Mouse (Mus musculus): ENCODE data around the gene Fgfr2. TPM values are rescaled to one million over a fixed set of nuclear protein-coding genes. Genes with fewer than 3 reads are reported as not detected.

Fgfr2 gene
- polyA plus RNA-seq, 1 experiment from 2014 or later: 93.6 TPM

DNA sequence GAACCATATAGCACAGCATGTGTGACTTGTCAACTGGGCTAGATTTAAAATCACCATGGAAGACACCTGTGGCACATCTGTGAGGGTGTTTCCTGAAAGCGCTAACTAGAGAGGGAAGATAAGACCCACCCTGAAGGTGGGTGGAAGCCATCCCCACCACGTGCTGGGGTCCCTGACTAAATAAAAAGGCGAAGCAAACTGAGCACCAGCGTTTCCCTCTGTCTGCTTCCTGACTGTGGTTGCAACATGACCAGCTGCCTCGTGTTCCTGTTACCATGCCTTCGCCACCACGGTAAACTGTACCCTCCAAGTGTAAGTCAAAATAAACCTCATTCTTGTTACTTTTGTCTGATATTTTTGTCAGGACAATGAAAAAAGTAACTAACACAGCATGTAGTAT is 819.2 kb downstream of the Fgfr2 start:
- Histone ChIP-seq H3K4me3 (ENCODE audit: low read depth, low read length) (no peak overlapping the region), H3K36me3 (ENCODE audit: control insufficient read depth, insufficient read depth, low read length) (no peaks in the 10 kb centered on the region), H3K9me3 (ENCODE audit: control insufficient read depth, low read length) (no peaks in the 10 kb centered on the region), H3K27me3 (ENCODE audit: control insufficient read depth, insufficient read depth, low read length) (no peaks in the 10 kb centered on the region), H3K4me1 (replicated peaks; ENCODE audit: control insufficient read depth, insufficient read depth, low read length) (no peaks in the 10 kb centered on the region), H3K4me2 (ENCODE audit: low read depth, low read length, severe bottlenecking) (no peak overlapping the region), H3K9ac (ENCODE audit: low read length) (no peak overlapping the region), H3K27ac (ENCODE audit: low read depth, low read length) (no peak overlapping the region)
- 87% methylated on average over 7 of the region's 7 CpGs for WGBS
- DNase-seq (ENCODE audit: low spot score) (no peak), ATAC-seq (replicated peaks; ENCODE audit: low FRiP score) (no peak)

DNA sequence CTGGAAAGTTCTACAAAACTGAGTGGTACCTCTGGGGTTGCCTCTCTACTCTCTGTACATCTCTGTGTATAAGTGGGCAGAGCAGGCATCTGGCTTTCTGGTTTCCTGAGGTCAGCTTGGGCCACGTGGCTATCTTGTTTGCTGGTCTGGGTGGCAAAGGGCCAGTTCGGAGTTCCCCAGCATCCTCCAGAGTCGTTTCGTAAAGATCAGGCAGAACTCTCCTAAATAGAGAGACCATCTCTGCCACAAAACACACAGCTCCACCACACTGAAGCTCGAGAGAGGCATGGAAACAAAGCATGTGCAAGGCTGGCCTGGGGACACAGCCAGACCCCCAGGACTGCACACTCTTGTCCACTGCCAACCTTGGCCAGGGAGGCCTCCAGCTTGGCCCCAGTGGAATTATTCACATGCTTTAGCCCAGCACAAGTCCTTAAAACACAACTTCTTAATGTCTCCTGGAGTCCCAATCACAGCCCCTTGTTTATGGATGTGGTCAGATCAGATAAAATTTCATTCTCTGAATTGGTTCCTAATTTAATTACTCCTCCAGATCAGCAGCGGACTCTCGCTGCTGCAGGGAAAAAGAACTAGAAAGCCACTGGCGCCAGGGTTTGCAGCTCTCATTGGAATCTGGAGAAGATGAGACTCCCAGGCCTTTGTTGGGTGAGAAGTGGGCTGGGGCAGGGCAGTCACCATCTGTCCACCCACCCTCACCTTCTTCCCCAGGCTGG is 820.5 kb downstream of the Fgfr2 start:
- H3K27me3 ChIP-seq (ENCODE audit: control insufficient read depth, insufficient read depth, low read length): no peaks in the 10 kb centered on the region
- DNase-seq (ENCODE audit: low spot score) (no peak), ATAC-seq (replicated peaks; ENCODE audit: low FRiP score) (no peak)
- no peaks in the 10 kb centered on the region for H3K4me1 ChIP-seq (replicated peaks; ENCODE audit: control insufficient read depth, insufficient read depth, low read length)
- H3K4me2 ChIP-seq (ENCODE audit: low read depth, low read length, severe bottlenecking): no peak overlapping the region
- H3K4me3 ChIP-seq (ENCODE audit: low read depth, low read length): no peak overlapping the region
- H3K36me3 ChIP-seq (ENCODE audit: control insufficient read depth, insufficient read depth, low read length): no peaks in the 10 kb centered on the region
- WGBS: 84% methylated on average over 8 of the region's 8 CpGs
- H3K27ac ChIP-seq (ENCODE audit: low read depth, low read length): no peak overlapping the region
- H3K9ac ChIP-seq (ENCODE audit: low read length): no peak overlapping the region
- no peaks in the 10 kb centered on the region for H3K9me3 ChIP-seq (ENCODE audit: control insufficient read depth, low read length)

DNA sequence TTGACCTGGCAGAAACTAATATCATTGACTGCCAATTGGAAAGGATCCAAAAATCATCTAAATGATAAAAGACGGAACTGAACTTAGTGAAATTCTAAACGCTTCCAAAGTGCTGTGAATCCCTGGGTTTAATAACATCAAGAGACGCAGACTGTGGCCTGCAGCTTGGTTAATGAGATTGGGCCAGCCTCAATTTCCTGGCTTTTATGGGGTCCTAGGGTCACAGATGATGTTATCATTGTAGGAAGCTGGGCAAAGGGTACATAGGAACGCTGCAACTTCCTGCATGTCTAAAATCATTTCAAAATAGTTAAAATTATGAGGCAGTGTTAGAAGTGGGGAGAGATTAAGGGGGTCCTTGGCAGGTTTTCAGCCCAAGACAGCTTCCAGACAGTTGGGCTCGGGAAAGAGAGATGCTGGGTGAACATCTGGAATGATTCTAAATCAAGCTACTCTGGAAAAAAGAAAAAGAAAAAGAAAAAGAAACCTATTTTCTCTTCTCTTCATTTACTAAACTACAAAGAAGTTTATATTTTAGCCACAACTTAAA is 823.4 kb downstream of the Fgfr2 start:
- DNase-seq (ENCODE audit: low spot score): no peak

DNA sequence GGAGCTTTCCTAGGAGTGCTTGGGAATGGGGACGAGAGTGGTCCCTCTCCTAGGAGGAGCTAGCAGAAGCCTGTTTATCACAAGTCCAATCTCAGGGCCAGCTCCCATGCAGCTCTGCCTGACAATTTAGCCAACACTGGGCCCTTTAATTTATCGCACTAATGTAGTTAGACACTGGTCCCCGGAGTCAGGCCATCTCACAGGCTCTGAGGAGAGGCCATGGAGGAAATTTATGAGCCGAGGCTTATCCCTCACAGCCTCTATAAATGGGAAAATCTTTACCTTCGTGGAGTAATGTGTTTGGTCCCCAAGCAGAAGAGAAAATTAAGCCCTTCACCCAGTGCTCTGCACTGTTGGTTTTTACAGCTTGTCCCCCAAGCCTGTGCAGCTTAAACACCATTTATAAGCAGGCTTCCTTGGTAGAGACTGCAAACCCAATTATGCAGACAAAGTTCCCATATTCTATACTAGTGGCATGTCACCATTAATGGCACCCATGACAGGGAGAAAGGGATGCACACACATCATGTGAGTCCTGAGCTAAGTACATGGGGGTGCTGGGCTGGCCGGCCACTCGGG is 824.6 kb downstream of the Fgfr2 start:
- DNase-seq (ENCODE audit: low spot score): no peak
- Histone ChIP-seq H3K27ac (ENCODE audit: low read depth, low read length) (no peak overlapping the region), H3K36me3 (ENCODE audit: control insufficient read depth, insufficient read depth, low read length) (no peaks in the 10 kb centered on the region), H3K27me3 (ENCODE audit: control insufficient read depth, insufficient read depth, low read length) (no peaks in the 10 kb centered on the region), H3K9me3 (ENCODE audit: control insufficient read depth, low read length) (no peaks in the 10 kb centered on the region), H3K4me2 (ENCODE audit: low read depth, low read length, severe bottlenecking) (no peak overlapping the region), H3K4me3 (ENCODE audit: low read depth, low read length) (no peak overlapping the region), H3K9ac (ENCODE audit: low read length) (no peak overlapping the region), H3K4me1 (replicated peaks; ENCODE audit: control insufficient read depth, insufficient read depth, low read length) (no peaks in the 10 kb centered on the region)
- no peak for ATAC-seq (replicated peaks; ENCODE audit: low FRiP score)
- 87% methylated on average over 7 of the region's 7 CpGs for WGBS

More for the DNA sequence above, 823.4 kb downstream of the Fgfr2 start:
- Histone ChIP-seq H3K36me3 (ENCODE audit: control insufficient read depth, insufficient read depth, low read length) (no peaks in the 10 kb centered on the region), H3K27me3 (ENCODE audit: control insufficient read depth, insufficient read depth, low read length) (no peaks in the 10 kb centered on the region), H3K9me3 (ENCODE audit: control insufficient read depth, low read length) (no peaks in the 10 kb centered on the region), H3K4me2 (ENCODE audit: low read depth, low read length, severe bottlenecking) (no peak overlapping the region), H3K4me3 (ENCODE audit: low read depth, low read length) (no peak overlapping the region), H3K4me1 (replicated peaks; ENCODE audit: control insufficient read depth, insufficient read depth, low read length) (no peaks in the 10 kb centered on the region), H3K27ac (ENCODE audit: low read depth, low read length) (no peak overlapping the region), H3K9ac (ENCODE audit: low read length) (no peak overlapping the region)
- WGBS: 80% methylated on average over 5 of the region's 5 CpGs
- no peak for ATAC-seq (replicated peaks; ENCODE audit: low FRiP score)

DNA sequence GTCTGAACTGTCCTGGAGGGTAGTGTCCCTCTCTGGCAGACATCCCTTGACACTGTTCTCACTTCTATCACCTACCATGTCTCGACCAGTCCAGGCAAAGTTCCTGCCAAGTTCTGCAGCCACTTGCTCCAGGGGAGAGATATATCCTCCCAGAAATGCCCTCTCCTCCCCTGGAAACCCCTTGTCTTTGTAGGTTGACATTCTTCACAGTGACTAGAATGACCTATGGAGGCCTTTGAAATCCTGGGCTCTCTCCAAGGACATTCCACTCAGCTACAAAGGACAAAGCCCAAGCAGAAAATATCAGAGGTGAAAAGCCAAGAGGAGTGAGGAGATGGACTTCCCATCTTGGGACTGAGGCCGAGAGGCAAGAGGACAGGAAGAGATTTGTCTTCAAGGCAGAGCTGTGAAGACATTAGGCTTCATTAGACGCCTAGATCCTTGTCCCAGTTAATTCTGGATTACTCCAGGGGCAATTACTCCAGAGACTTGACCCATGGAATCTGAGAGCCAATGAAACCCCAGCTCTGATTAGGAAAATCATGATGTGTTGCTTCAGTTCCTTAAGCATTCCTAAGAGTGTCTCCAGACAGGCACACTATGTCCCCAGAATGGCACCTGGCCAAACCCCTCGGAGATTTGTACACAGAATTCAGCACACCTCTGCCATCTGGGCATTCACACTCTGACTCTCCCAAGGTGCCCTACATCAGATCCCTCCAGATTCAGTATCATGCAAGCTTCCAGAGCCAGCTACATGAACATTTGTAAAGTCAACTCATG is 826.3 kb downstream of the Fgfr2 start:
- Histone ChIP-seq H3K4me2 (ENCODE audit: low read depth, low read length, severe bottlenecking) (no peak overlapping the region), H3K27me3 (ENCODE audit: control insufficient read depth, insufficient read depth, low read length) (no peaks in the 10 kb centered on the region), H3K4me1 (replicated peaks; ENCODE audit: control insufficient read depth, insufficient read depth, low read length) (no peaks in the 10 kb centered on the region), H3K36me3 (ENCODE audit: control insufficient read depth, insufficient read depth, low read length) (no peaks in the 10 kb centered on the region), H3K27ac (ENCODE audit: low read depth, low read length) (no peak overlapping the region), H3K9ac (ENCODE audit: low read length) (no peak overlapping the region), H3K9me3 (ENCODE audit: control insufficient read depth, low read length) (no peaks in the 10 kb centered on the region), H3K4me3 (ENCODE audit: low read depth, low read length) (no peak overlapping the region)
- ATAC-seq (replicated peaks; ENCODE audit: low FRiP score): no peak
- 84% methylated on average over 4 of the region's 4 CpGs for WGBS
- DNase-seq (ENCODE audit: low spot score): no peak

DNA sequence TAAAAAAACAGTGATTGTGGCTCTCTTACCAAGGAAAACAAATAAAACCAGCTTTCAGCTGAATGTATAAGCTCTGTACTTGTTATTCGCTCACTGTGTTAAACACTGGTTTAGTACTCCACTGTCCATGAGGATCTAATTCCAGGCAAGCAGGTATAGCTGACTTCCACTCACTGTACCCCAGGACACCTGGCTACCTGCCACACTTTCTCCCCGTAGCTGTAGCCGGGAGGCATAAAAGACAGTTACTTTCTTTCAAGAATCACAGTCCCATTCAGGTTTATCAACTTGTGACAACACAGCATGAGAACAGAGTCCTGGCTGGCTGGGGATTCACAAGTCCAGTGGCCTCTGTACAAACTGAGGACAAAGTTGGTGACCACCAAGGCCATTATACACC is 827.0 kb downstream of the Fgfr2 start:
- WGBS: 79% methylated on average over 3 of the region's 3 CpGs
- no peak for ATAC-seq (replicated peaks; ENCODE audit: low FRiP score)
- Histone ChIP-seq H3K27me3 (ENCODE audit: control insufficient read depth, insufficient read depth, low read length) (no peaks in the 10 kb centered on the region), H3K4me1 (replicated peaks; ENCODE audit: control insufficient read depth, insufficient read depth, low read length) (no peaks in the 10 kb centered on the region), H3K9ac (ENCODE audit: low read length) (no peak overlapping the region), H3K9me3 (ENCODE audit: control insufficient read depth, low read length) (no peaks in the 10 kb centered on the region), H3K27ac (ENCODE audit: low read depth, low read length) (no peak overlapping the region), H3K4me2 (ENCODE audit: low read depth, low read length, severe bottlenecking) (no peak overlapping the region), H3K36me3 (ENCODE audit: control insufficient read depth, insufficient read depth, low read length) (no peaks in the 10 kb centered on the region), H3K4me3 (ENCODE audit: low read depth, low read length) (no peak overlapping the region)
- DNase-seq (ENCODE audit: low spot score): no peak

DNA sequence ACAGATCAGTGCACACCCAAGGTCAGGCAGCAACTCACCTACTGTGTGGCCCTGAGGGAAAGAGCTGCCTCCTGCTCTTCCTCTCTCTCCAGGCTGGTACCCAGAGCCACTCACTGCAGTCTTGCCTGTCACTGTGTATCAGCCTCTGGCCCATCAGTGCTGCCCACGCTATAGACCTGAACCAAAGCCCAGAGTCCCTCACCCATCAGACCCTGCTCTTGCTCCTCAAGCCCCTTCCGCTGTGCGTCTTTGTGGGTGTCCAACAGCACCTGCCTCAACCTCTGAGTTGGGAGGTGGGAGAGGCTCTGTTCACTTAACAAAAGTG is 835.8 kb downstream of the Fgfr2 start:
- ATAC-seq (replicated peaks; ENCODE audit: low FRiP score): no peak; the same call in 1 of the 2 replicates
- Histone ChIP-seq H3K36me3 (ENCODE audit: control insufficient read depth, insufficient read depth, low read length) (no peaks in the 10 kb centered on the region), H3K27me3 (ENCODE audit: control insufficient read depth, insufficient read depth, low read length) (no peaks in the 10 kb centered on the region), H3K4me2 (ENCODE audit: low read depth, low read length, severe bottlenecking) (no peak overlapping the region), H3K9me3 (ENCODE audit: control insufficient read depth, low read length) (no peaks in the 10 kb centered on the region), H3K9ac (ENCODE audit: low read length) (no peak overlapping the region), H3K4me3 (ENCODE audit: low read depth, low read length) (no peak overlapping the region), H3K4me1 (replicated peaks; ENCODE audit: control insufficient read depth, insufficient read depth, low read length) (peaks cover 20% of the 10 kb centered on the region), H3K27ac (ENCODE audit: low read depth, low read length) (no peak overlapping the region)
- WGBS: 87% methylated on average over 3 of the region's 3 CpGs
- DNase-seq (ENCODE audit: low spot score): no peak

DNA sequence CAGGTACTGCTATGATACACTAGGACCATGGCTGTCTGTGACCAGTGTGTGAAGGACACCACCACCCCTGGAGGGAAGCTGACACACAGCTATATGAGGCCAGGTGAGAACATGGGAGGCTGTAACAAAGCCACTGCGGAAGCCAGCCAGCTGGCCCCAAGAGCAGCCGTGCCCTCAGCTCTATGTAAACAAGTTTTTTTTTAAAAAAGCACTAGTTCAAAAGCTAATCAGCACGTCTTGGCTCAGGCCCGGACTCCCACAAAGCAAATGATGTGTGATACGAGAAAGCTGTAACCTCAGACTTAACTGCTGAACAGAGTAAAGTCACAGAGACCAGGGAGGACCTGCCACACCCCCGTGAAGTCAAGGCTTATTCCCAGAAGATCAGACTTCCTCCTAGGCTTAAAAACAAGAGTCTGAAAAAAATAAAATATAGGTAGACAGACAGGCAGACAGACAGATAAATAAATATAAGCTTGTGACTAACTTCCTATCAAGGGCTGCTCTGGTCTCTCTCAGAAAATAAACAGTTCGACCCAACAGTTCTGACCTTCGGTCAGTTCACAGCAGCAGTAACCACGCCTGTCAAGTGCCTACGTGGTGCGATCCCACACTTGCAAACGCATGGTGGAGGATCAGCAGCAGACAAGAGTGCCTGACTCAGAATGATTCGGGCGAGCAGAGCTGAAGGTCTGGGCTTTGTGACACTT is 836.4 kb downstream of the Fgfr2 start:
- no peak for DNase-seq (ENCODE audit: low spot score)

More for the DNA sequence above, 836.4 kb downstream of the Fgfr2 start:
- WGBS: 59% methylated on average over 14 of the region's 14 CpGs
- Histone ChIP-seq H3K36me3 (ENCODE audit: control insufficient read depth, insufficient read depth, low read length) (no peaks in the 10 kb centered on the region), H3K9me3 (ENCODE audit: control insufficient read depth, low read length) (no peaks in the 10 kb centered on the region), H3K27ac (ENCODE audit: low read depth, low read length) (no peak overlapping the region), H3K4me2 (ENCODE audit: low read depth, low read length, severe bottlenecking) (no peak overlapping the region), H3K4me3 (ENCODE audit: low read depth, low read length) (no peak overlapping the region), H3K9ac (ENCODE audit: low read length) (no peak overlapping the region), H3K27me3 (ENCODE audit: control insufficient read depth, insufficient read depth, low read length) (no peaks in the 10 kb centered on the region), H3K4me1 (replicated peaks; ENCODE audit: control insufficient read depth, insufficient read depth, low read length) (peaks cover 20% of the 10 kb centered on the region)
- no peak for ATAC-seq (replicated peaks; ENCODE audit: low FRiP score)
